Mouse (Mus musculus): ENCODE measurements at regions not wholly inside any gene's neighbourhood (a gene's known extent, or its start where the extent isn't known, plus 50 kb on each side); places are given as distances from the start of the nearest gene placed in this dataset.

GRCm38 (mm10) chr17:64229225-64229976 lies 102.3 kb downstream of the Pja2 start:
- no peak for ATAC-seq
- Histone ChIP-seq H3K27ac (no peak overlapping the region), H3K4me3 (replicated peaks) (no peak overlapping the region), H3K27me3 (replicated peaks) (no peaks in the 10 kb centered on the region), H3K4me1 (replicated peaks) (no peaks in the 10 kb centered on the region), H3K9ac (no peak overlapping the region), H3K4me2 (replicated peaks) (no peak overlapping the region), H3K9me3 (no peaks in the 10 kb centered on the region), H3K36me3 (no peaks in the 10 kb centered on the region)
- 55% methylated on average over 5 of the region's 5 CpGs for WGBS

- no peak for ATAC-seq
- Histone ChIP-seq H3K4me2 (replicated peaks) (no peak overlapping the region), H3K9me3 (no peaks in the 10 kb centered on the region), H3K9ac (no peak overlapping the region), H3K27ac (no peak overlapping the region), H3K27me3 (replicated peaks) (no peaks in the 10 kb centered on the region), H3K4me3 (replicated peaks) (no peak overlapping the region), H3K4me1 (replicated peaks) (no peaks in the 10 kb centered on the region), H3K36me3 (no peaks in the 10 kb centered on the region)
- 30% methylated on average over 7 of the region's 7 CpGs for WGBS
Measured at GRCm38 (mm10) chr17:64214599-64214998, 117.1 kb downstream of the Pja2 start.

GRCm38 (mm10) chr17:64213251-64213650 lies 118.5 kb downstream of the Pja2 start:
- H3K9ac ChIP-seq, result no peak overlapping the region
- 59% methylated on average over 4 of the region's 4 CpGs for WGBS
- ATAC-seq, result no peak

GRCm38 (mm10) chr17:64211281-64211680 lies 120.4 kb downstream of the Pja2 start:
- no peaks in the 10 kb centered on the region for H3K27me3 ChIP-seq (replicated peaks)
- H3K4me1 ChIP-seq (replicated peaks), result no peaks in the 10 kb centered on the region
- H3K4me2 ChIP-seq (replicated peaks), result no peak overlapping the region
- ATAC-seq, result no peak
- 92% methylated on average over 8 of the region's 8 CpGs for WGBS
- H3K4me3 ChIP-seq (replicated peaks), result no peak overlapping the region
- H3K27ac ChIP-seq, result no peak overlapping the region
- H3K9me3 ChIP-seq, result no peaks in the 10 kb centered on the region
- H3K9ac ChIP-seq, result no peak overlapping the region
- no peaks in the 10 kb centered on the region for H3K36me3 ChIP-seq

More at GRCm38 (mm10) chr17:64213251-64213650, 118.5 kb downstream of the Pja2 start:
- Histone ChIP-seq H3K4me2 (replicated peaks) (no peak overlapping the region), H3K4me1 (replicated peaks) (no peaks in the 10 kb centered on the region), H3K4me3 (replicated peaks) (no peak overlapping the region), H3K27me3 (replicated peaks) (no peaks in the 10 kb centered on the region), H3K27ac (no peak overlapping the region), H3K9me3 (no peaks in the 10 kb centered on the region), H3K36me3 (no peaks in the 10 kb centered on the region)

GRCm38 (mm10) chr17:64210366-64210765 lies 121.3 kb downstream of the Pja2 start:
- H3K4me3 ChIP-seq (replicated peaks), result no peak overlapping the region
- 41% methylated on average over 5 of the region's 5 CpGs for WGBS
- H3K9ac ChIP-seq, result no peak overlapping the region
- no peak overlapping the region for H3K27ac ChIP-seq
- H3K4me2 ChIP-seq (replicated peaks), result no peak overlapping the region
- H3K4me1 ChIP-seq (replicated peaks), result no peaks in the 10 kb centered on the region
- H3K36me3 ChIP-seq, result no peaks in the 10 kb centered on the region
- no peaks in the 10 kb centered on the region for H3K27me3 ChIP-seq (replicated peaks)
- no peaks in the 10 kb centered on the region for H3K9me3 ChIP-seq
- no peak for ATAC-seq

- ATAC-seq, result no peak
- H3K36me3 ChIP-seq, result no peaks in the 10 kb centered on the region
- no peaks in the 10 kb centered on the region for H3K4me1 ChIP-seq (replicated peaks)
- H3K27me3 ChIP-seq (replicated peaks), result no peaks in the 10 kb centered on the region
- no peak overlapping the region for H3K9ac ChIP-seq
- no peak overlapping the region for H3K4me3 ChIP-seq (replicated peaks)
- H3K4me2 ChIP-seq (replicated peaks), result no peak overlapping the region
- no peaks in the 10 kb centered on the region for H3K9me3 ChIP-seq
- no peak overlapping the region for H3K27ac ChIP-seq
- 94% methylated on average over 10 of the region's 10 CpGs for WGBS
Measured at GRCm38 (mm10) chr17:64209640-64210039, 122.1 kb downstream of the Pja2 start.

- WGBS, result 67% methylated on average over 13 of the region's 13 CpGs
- H3K27me3 ChIP-seq (replicated peaks), result no peaks in the 10 kb centered on the region
- no peak overlapping the region for H3K27ac ChIP-seq
- H3K9me3 ChIP-seq, result no peaks in the 10 kb centered on the region
- H3K36me3 ChIP-seq, result no peaks in the 10 kb centered on the region
- no peak overlapping the region for H3K9ac ChIP-seq
- H3K4me2 ChIP-seq (replicated peaks), result no peak overlapping the region
- no peaks in the 10 kb centered on the region for H3K4me1 ChIP-seq (replicated peaks)
- no peak overlapping the region for H3K4me3 ChIP-seq (replicated peaks)
- ATAC-seq, result peak; percentile 70
Measured at GRCm38 (mm10) chr17:64208152-64208855, 123.4 kb downstream of the Pja2 start.

GRCm38 (mm10) chr17:64206196-64206718 lies 125.5 kb downstream of the Pja2 start:
- WGBS, result 66% methylated on average over 14 of the region's 14 CpGs
- Histone ChIP-seq H3K36me3 (no peaks in the 10 kb centered on the region), H3K27me3 (replicated peaks) (no peaks in the 10 kb centered on the region), H3K4me2 (replicated peaks) (no peak overlapping the region; the same call in 1 of the 2 replicates), H3K9ac (no peak overlapping the region), H3K4me3 (replicated peaks) (no peak overlapping the region), H3K4me1 (replicated peaks) (no peaks in the 10 kb centered on the region), H3K9me3 (no peaks in the 10 kb centered on the region), H3K27ac (no peak overlapping the region)
- peak; percentile 52; the same call in 1 of the 2 replicates for ATAC-seq

GRCm38 (mm10) chr17:64203611-64204010 lies 128.1 kb downstream of the Pja2 start:
- Histone ChIP-seq H3K9ac (no peak overlapping the region), H3K27me3 (replicated peaks) (no peaks in the 10 kb centered on the region), H3K9me3 (no peaks in the 10 kb centered on the region), H3K36me3 (no peaks in the 10 kb centered on the region), H3K4me3 (replicated peaks) (no peak overlapping the region), H3K4me1 (replicated peaks) (no peaks in the 10 kb centered on the region), H3K4me2 (replicated peaks) (no peak overlapping the region), H3K27ac (no peak overlapping the region)
- no peak for ATAC-seq
- 64% methylated on average over 7 of the region's 7 CpGs for WGBS

GRCm38 (mm10) chr17:64202248-64202647 lies 129.5 kb downstream of the Pja2 start:
- Histone ChIP-seq H3K9ac (no peak overlapping the region), H3K4me2 (replicated peaks) (no peak overlapping the region), H3K36me3 (no peaks in the 10 kb centered on the region), H3K4me1 (replicated peaks) (no peaks in the 10 kb centered on the region), H3K27me3 (replicated peaks) (no peaks in the 10 kb centered on the region), H3K4me3 (replicated peaks) (no peak overlapping the region), H3K27ac (no peak overlapping the region), H3K9me3 (no peaks in the 10 kb centered on the region)
- no peak for ATAC-seq
- 82% methylated on average over 6 of the region's 6 CpGs for WGBS

GRCm38 (mm10) chr17:64201609-64202008 lies 130.1 kb downstream of the Pja2 start:
- ATAC-seq, result no peak
- 87% methylated on average over 5 of the region's 5 CpGs for WGBS
- H3K9me3 ChIP-seq, result no peaks in the 10 kb centered on the region
- no peaks in the 10 kb centered on the region for H3K36me3 ChIP-seq
- no peak overlapping the region for H3K4me2 ChIP-seq (replicated peaks)
- H3K27me3 ChIP-seq (replicated peaks), result no peaks in the 10 kb centered on the region
- H3K9ac ChIP-seq, result no peak overlapping the region
- H3K27ac ChIP-seq, result no peak overlapping the region
- no peaks in the 10 kb centered on the region for H3K4me1 ChIP-seq (replicated peaks)
- no peak overlapping the region for H3K4me3 ChIP-seq (replicated peaks)

- no peaks in the 10 kb centered on the region for H3K4me1 ChIP-seq (replicated peaks)
- no peak overlapping the region for H3K4me3 ChIP-seq (replicated peaks)
- ATAC-seq, result no peak
- H3K27ac ChIP-seq, result no peak overlapping the region
- H3K9ac ChIP-seq, result no peak overlapping the region
- H3K36me3 ChIP-seq, result no peaks in the 10 kb centered on the region
- H3K4me2 ChIP-seq (replicated peaks), result no peak overlapping the region
- WGBS, result 61% methylated on average over 14 of the region's 14 CpGs
- no peaks in the 10 kb centered on the region for H3K9me3 ChIP-seq
- H3K27me3 ChIP-seq (replicated peaks), result no peaks in the 10 kb centered on the region
Measured at GRCm38 (mm10) chr17:64200092-64200877, 131.4 kb downstream of the Pja2 start.

All from intestine, embryonic 15.5 days (tissue).